Mouse (Mus musculus): ENCODE results near the gene Gm28053.
"Not testable (repeated sequence)": the region's sequence is repeated elsewhere in the genome, so short reads cannot be mapped to it uniquely, and the experiment has no call there.

Gm28053 gene

GRCm38 (mm10) chr6:48718455-48718854 is at the start of gene Gm28053, which contains the start of gene Gimap7:
Gene Gm28053 (plus strand): TSS chr6:48718607.
Gene Gimap7 (plus strand): TSS chr6:48718621.
- no peak for DNase-seq

GRCm38 (mm10) chr6:48669446-48669969 is 48.9 kb upstream of the Gm28053 start:
- no peak for DNase-seq

- DNase-seq: no peak
These were observed 43.9 kb upstream of the Gm28053 start for GRCm38 (mm10) chr6:48674291-48675058.

DNA sequence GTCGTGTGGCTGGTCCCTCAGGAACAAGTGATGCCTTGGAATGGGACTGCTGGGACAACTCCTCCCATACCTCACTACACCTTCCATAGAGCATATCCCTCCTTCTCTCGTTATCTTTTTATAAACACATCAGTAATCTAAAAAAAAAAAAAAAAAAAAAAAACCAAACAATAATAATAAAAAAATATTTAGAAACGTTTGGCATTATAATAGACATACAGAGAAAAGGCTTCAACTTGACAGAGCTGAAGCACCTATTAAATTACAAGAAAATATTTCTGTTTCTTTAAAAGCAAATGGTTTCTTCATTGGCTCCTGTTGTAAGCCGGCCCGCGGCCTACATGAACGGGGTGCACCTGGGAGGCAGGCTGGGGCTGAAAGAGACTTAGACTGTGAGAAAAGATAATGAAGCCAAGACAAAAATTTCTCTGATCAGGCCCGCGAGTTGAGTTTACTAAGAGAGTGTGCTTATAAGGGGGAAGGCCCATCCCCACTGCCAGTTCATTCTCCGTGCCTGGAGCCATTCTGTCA is 42.9 kb upstream of the Gm28053 start:
- DNase-seq: no peak

- DNase-seq: peak; percentile 25
These were observed 42.2 kb upstream of the Gm28053 start, which contains the start of gene Gimap9 for GRCm38 (mm10) chr6:48675931-48676859. Gene Gimap9 (plus strand): TSS chr6:48676129.

- DNase-seq: no peak
These were observed 41.5 kb upstream of the Gm28053 start for GRCm38 (mm10) chr6:48676860-48677415.

DNA sequence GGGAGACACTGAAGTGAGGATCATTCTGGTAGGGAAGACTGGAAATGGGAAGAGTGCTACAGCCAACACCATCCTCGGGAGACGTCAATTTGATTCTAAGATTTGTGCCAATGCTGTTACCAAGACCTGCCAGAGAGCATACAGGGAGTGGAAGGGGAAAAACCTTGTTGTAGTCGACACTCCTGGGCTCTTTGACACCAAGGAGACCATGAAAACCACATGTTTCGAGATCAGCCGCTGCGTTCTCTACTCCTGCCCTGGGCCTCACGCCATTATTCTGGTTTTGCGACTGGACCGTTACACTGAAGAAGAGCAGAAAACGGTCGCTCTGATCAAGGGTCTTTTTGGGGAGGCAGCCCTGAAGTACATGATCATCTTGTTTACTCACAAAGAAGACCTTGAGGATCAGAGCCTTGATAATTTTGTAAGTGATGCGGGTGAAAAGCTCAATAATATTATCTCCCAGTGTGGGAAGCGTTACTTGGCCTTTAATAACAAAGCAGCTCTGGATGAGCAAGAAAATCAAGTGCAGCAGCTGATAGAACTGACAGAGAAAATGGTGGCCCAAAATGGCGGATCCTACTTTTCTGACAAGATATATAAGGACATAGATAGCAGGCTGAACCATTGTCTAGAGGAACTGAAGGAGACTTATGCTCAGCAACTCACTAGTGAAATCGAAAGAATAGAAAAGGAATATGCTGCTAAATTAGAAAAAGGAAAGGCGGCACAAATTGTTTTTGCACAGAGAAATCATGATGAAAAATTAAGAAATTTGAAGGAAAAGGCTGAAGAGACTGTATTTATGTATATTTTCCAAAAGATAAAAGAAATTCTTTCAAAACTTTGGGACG is 40.7 kb upstream of the Gm28053 start:
- DNase-seq: no peak

DNA sequence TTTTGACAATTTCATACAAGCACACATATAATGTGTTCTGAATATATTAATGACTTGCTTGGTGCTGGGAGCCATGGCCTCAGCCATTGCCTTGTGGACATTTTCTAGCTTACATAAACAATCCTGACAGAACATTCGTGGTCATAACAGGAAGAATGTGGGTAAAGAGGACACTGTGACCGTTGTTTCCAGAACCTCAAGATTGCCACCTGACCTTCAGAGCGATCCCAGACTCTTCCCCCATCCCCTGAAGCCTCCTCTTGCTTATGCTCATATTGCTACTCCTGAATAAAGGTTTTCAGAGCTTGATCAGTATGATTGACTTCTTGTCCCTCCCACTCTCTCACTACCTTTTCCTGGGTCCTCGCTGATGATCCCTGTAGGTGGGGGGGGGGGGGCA is 40.0 kb upstream of the Gm28053 start:
- no peak for DNase-seq

GRCm38 (mm10) chr6:48679701-48680100 is 38.7 kb upstream of the Gm28053 start:
- DNase-seq: no peak

- no peak for DNase-seq
These were observed 38.0 kb upstream of the Gm28053 start for GRCm38 (mm10) chr6:48680421-48680820.

GRCm38 (mm10) chr6:48681472-48682090 is 36.8 kb upstream of the Gm28053 start:
- no peak for DNase-seq

DNA sequence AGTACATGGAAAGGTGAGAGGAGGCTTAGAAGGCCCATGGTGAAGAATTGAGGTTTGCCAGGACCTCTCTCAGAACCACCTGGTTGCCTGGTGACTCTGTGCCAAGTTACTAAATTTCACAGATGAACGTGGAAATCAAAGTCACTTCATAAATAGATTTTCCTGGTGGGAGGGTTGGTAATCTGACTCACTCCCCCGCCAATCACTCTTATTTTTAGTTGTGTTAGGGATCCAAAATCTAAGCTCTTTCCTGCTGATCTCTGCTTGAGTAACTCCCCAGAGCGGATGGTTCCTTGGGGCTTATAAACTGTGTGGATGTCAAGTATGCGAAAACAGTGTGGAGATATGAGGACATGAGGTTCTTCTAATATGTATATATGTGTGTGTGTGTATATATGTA is 36.1 kb upstream of the Gm28053 start:
- DNase-seq: no peak

- not testable (repeated sequence) for DNase-seq
These were observed 35.1 kb upstream of the Gm28053 start for GRCm38 (mm10) chr6:48683263-48683821.

DNA sequence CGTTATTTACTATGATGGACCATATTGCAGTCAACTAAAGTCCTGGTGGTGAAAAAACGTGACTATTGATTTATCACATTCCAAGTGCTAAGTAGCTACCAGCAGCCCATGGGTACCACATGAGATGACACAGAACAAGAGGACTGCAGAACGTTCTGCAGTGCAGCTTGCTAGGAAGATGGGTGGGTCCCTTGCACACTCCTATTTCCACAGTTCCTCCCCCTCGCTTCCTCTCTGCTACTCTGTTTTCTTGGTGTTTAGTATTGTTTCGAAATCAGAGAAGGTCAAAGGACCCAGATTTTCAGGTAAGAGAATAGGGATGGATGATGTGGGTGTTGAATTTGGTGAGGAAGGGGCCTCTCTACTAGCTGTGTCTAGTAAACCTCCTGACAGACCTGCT is 34.1 kb upstream of the Gm28053 start, which contains the start of gene Gimap4:
Gimap4 (plus strand) TSS at position 231 of the 400 bp plus-strand sequence.
- no peak for DNase-seq

GRCm38 (mm10) chr6:48684806-48685205 is 33.6 kb upstream of the Gm28053 start:
- DNase-seq: no peak

GRCm38 (mm10) chr6:48685251-48685650 is 33.2 kb upstream of the Gm28053 start:
- DNase-seq: no peak

GRCm38 (mm10) chr6:48685694-48686665 is 32.4 kb upstream of the Gm28053 start:
- DNase-seq: no peak

GRCm38 (mm10) chr6:48687077-48687476 is 31.3 kb upstream of the Gm28053 start:
- no peak for DNase-seq

- no peak for DNase-seq
These were observed 29.1 kb upstream of the Gm28053 start for GRCm38 (mm10) chr6:48689320-48689719.

DNA sequence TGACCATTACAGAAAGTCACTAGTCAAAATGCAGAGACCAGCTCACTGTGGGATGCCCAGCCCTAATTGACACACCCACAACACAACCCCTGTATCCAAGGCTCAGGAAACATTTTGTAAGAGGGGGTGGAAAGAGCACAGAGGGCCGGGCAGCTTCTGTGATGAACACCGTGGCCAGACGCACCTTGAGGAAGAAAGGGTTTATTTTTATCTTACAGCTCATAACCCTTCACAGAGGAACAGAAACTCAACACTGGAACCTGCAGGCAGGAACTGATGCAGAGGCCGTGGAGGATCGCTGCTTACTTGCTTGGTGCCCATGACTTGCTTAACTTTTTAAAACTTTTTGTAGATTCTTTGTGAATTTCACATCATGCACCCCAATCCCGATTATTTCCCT is 25.4 kb upstream of the Gm28053 start:
- no peak for DNase-seq
